Comparison of ENCODE assay signal across 8 mouse cellular contexts in the genomic region with DNA sequence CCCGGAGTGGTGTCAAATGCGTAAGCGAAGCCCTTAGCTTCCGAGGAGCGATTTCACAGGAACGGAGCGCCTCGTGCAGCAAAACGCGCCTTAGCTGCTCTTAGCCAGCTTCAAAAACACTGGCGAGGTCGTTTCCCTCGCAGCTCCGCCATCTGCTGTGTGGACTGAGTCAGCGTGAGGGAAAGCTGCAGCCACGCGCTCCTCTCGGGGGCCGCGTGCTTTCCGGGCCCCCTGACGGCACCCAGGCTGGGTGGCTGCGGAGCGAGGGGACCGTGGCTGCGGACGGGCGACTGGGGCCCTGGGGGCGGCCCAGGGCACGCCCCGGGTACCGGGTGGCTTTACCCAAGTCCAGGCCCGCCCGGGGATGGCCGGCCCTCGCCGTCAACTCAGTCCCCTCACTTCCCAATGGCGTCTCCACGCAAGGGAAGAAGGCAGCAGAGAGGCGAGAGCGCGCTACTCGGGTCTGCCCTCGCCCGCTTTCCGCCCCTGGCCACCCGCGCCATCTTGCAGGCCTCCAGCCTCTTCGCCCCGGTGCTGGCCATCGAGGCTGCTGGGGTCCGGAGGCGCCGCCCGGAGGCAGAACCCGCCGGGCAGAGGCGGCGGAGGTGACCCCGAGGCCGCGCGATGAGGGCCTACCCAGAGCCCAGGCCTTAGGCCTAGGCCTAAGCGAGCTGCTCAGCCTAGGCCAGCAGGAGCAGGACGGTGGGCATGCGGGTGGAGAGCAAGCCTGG. TPM values are rescaled to one million over a fixed set of nuclear protein-coding genes. Genes with fewer than 3 reads are reported as not detected.
A peak's percentile ranks its signal among the peaks of the same experiment; 100 is the strongest.
DNase-seq lines count a peak whose midpoint lies in the region; ATAC-seq and TF ChIP-seq lines count a peak whose summit lies in the region.

No protein-coding gene starts in this region.

- POLR2A ChIA-PET in Patski (lab: Charles Lee), result no interaction called here

- H3K4me3 ChIP-seq in heart, embryonic 10.5 days, result peak overlapping the region; percentile 59
- peak overlapping the region; percentile 35 for H3K4me3 ChIP-seq in embryonic facial prominence, embryonic 11.5 days (ENCODE audit: low read depth, low read length)
- peak overlapping the region; percentile 52 for H3K4me3 ChIP-seq in hindbrain, embryonic 16.5 days (ENCODE audit: low read length)
- H3K4me3 ChIP-seq in liver, postnatal 0 days (ENCODE audit: low read depth, low read length), result peak overlapping the region; percentile 39; the same call in 1 of the 2 replicates
- peak overlapping the region; percentile 35 for H3K4me3 ChIP-seq in stomach, embryonic 14.5 days (ENCODE audit: low read depth, low read length)

- in situ Hi-C loops in Patski (cut with MboI; ENCODE audit: low pct_unique_long_range_greater_than_20kb), result no loop called here

- peaks cover 81% of the 10 kb centered on the region for H3K27me3 ChIP-seq in heart, embryonic 10.5 days (ENCODE audit: insufficient read depth, poor library complexity, severe bottlenecking)
- peaks cover 17% of the 10 kb centered on the region for H3K27me3 ChIP-seq in Patski
- peaks cover 15% of the 10 kb centered on the region for H3K27me3 ChIP-seq in embryonic facial prominence, embryonic 11.5 days (ENCODE audit: control insufficient read depth, insufficient read depth, low read length)
- peaks cover 18% of the 10 kb centered on the region for H3K27me3 ChIP-seq in hindbrain, embryonic 16.5 days (replicated peaks; ENCODE audit: control insufficient read depth, insufficient read depth, low read length)
- H3K27me3 ChIP-seq in liver, postnatal 0 days (ENCODE audit: insufficient read depth, low read length), result peaks cover 73% of the 10 kb centered on the region
- H3K27me3 ChIP-seq in stomach, embryonic 14.5 days (ENCODE audit: control insufficient read depth, insufficient read depth, low read length), result peaks cover 35% of the 10 kb centered on the region

- DNase-seq in heart, embryonic 10.5 days (ENCODE audit: low spot score), result peak; percentile 78
- DNase-seq in heart, postnatal 4 days, result no peak
- DNase-seq in Patski (ENCODE audit: low read depth, low spot score), result no peak
- DNase-seq in embryonic facial prominence, embryonic 11.5 days (ENCODE audit: low spot score), result peak; percentile 71
- peak; percentile 19 for DNase-seq in liver, postnatal 0 days
- DNase-seq in thymus, postnatal 10 days (ENCODE audit: low spot score in 2 of 2), result no peak

- no peaks in the 10 kb centered on the region for H3K9me3 ChIP-seq in heart, embryonic 10.5 days
- H3K9me3 ChIP-seq in embryonic facial prominence, embryonic 11.5 days (replicated peaks; ENCODE audit: control insufficient read depth, low read length), result no peaks in the 10 kb centered on the region
- no peaks in the 10 kb centered on the region for H3K9me3 ChIP-seq in hindbrain, embryonic 16.5 days (ENCODE audit: control insufficient read depth, low read length)
- no peaks in the 10 kb centered on the region for H3K9me3 ChIP-seq in liver, postnatal 0 days (ENCODE audit: low read length)
- no peaks in the 10 kb centered on the region for H3K9me3 ChIP-seq in stomach, embryonic 14.5 days (ENCODE audit: control insufficient read depth, low read depth, low read length)

- H3K27ac ChIP-seq in heart, embryonic 10.5 days, result peak overlapping the region; percentile 82
- H3K27ac ChIP-seq in embryonic facial prominence, embryonic 11.5 days (replicated peaks; ENCODE audit: low read depth, low read length), result no peak overlapping the region; the same call in 1 of the 2 replicates
- H3K27ac ChIP-seq in hindbrain, embryonic 16.5 days (ENCODE audit: low read depth, low read length), result peak overlapping the region; percentile 83
- no peak overlapping the region for H3K27ac ChIP-seq in liver, postnatal 0 days (ENCODE audit: low read depth)
- H3K27ac ChIP-seq in stomach, embryonic 14.5 days (ENCODE audit: low read length), result no peak overlapping the region

- no peak for TF ChIP-seq EP300 in liver, postnatal 0 days (IDR thresholded peaks at IDR 0.05; ENCODE audit: low read depth)

- TF ChIP-seq CTCF in Patski (IDR thresholded peaks at IDR 0.05), result no peak
- no peak for TF ChIP-seq CTCF in liver, postnatal 0 days (IDR thresholded peaks at IDR 0.05; ENCODE audit: low read depth)

- ATAC-seq in Patski, result peak; percentile 31
- ATAC-seq in embryonic facial prominence, embryonic 11.5 days (replicated peaks; ENCODE audit: insufficient number of reproducible peaks, low FRiP score, low TSS enrichment, low read depth), result peak; percentile 66
- ATAC-seq in hindbrain, embryonic 16.5 days, result peak; percentile 76
- peak; percentile 30; the same call in 1 of the 2 replicates for ATAC-seq in liver, postnatal 0 days
- ATAC-seq in stomach, embryonic 14.5 days (ENCODE audit: insufficient number of reproducible peaks, insufficient read depth, low FRiP score, low read depth), result peak; percentile 46; the same call in 1 of the 2 replicates

- 6% methylated on average over 63 of the region's 66 CpGs for WGBS in heart, embryonic 10.5 days
- 5% methylated on average over 57 of the region's 66 CpGs for WGBS in embryonic facial prominence, embryonic 11.5 days
- WGBS in hindbrain, embryonic 16.5 days, result 5% methylated on average over 66 of the region's 66 CpGs
- WGBS in liver, postnatal 0 days (ENCODE audit: insufficient replicate concordance), result 23% methylated on average over 59 of the region's 66 CpGs
- 9% methylated on average over 63 of the region's 66 CpGs for WGBS in stomach, embryonic 14.5 days

- no peaks in the 10 kb centered on the region for H3K36me3 ChIP-seq in heart, embryonic 10.5 days
- H3K36me3 ChIP-seq in embryonic facial prominence, embryonic 11.5 days (replicated peaks; ENCODE audit: control insufficient read depth, insufficient read depth, low read depth, low read length), result no peaks in the 10 kb centered on the region
- no peaks in the 10 kb centered on the region for H3K36me3 ChIP-seq in hindbrain, embryonic 16.5 days (ENCODE audit: control insufficient read depth, insufficient read depth, low read length)
- no peaks in the 10 kb centered on the region for H3K36me3 ChIP-seq in liver, postnatal 0 days (replicated peaks; ENCODE audit: insufficient read depth, low read length)
- no peaks in the 10 kb centered on the region for H3K36me3 ChIP-seq in stomach, embryonic 14.5 days (ENCODE audit: control insufficient read depth, insufficient read depth, low read length)

- H3K4me2 ChIP-seq in embryonic facial prominence, embryonic 11.5 days (ENCODE audit: low read depth, low read length), result peak overlapping the region; percentile 81
- H3K4me2 ChIP-seq in hindbrain, embryonic 16.5 days (ENCODE audit: low read length), result peak overlapping the region; percentile 95
- peak overlapping the region; percentile 65 for H3K4me2 ChIP-seq in liver, postnatal 0 days (ENCODE audit: low read depth, low read length)
- H3K4me2 ChIP-seq in stomach, embryonic 14.5 days (replicated peaks; ENCODE audit: low read depth, low read length), result peak overlapping the region; percentile 91

- peaks cover 22% of the 10 kb centered on the region for H3K4me1 ChIP-seq in heart, embryonic 10.5 days
- peaks cover 2% of the 10 kb centered on the region; the same call in 1 of the 2 replicates for H3K4me1 ChIP-seq in embryonic facial prominence, embryonic 11.5 days (ENCODE audit: control insufficient read depth, insufficient read depth, low read length)
- H3K4me1 ChIP-seq in hindbrain, embryonic 16.5 days (ENCODE audit: control insufficient read depth, insufficient read depth, low read depth, low read length), result peaks cover 14% of the 10 kb centered on the region
- peaks cover 19% of the 10 kb centered on the region for H3K4me1 ChIP-seq in liver, postnatal 0 days (ENCODE audit: insufficient read depth)
- 0 out of 2 replicates have a peak, but pooled peaks cover 8% of the 10 kb centered on the region for H3K4me1 ChIP-seq in stomach, embryonic 14.5 days (ENCODE audit: control insufficient read depth, insufficient read depth, low read length)

- CTCF ChIA-PET in Patski (lab: Charles Lee), result no interaction called here

- peak overlapping the region; percentile 73 for H3K9ac ChIP-seq in embryonic facial prominence, embryonic 11.5 days (replicated peaks; ENCODE audit: low read length)
- peak overlapping the region; percentile 74 for H3K9ac ChIP-seq in hindbrain, embryonic 16.5 days (ENCODE audit: low read depth, low read length)
- no peak overlapping the region for H3K9ac ChIP-seq in liver, postnatal 0 days (replicated peaks)
- H3K9ac ChIP-seq in stomach, embryonic 14.5 days (replicated peaks; ENCODE audit: low read depth, low read length), result 0 out of 2 replicates have a peak overlapping the region, but pooled peaks have one; percentile 14

RNA-seq across cellular contexts. Expression of a gene that starts 13.0 kb away (rescaled TPM):
- 0.11 TPM in 1 of 2 replicates, not detected in the other for polyA plus RNA-seq in heart, embryonic 10.5 days (2016; fragmentation: Nextera tagmentation; extraction: Ambion mirVana)
- not detected for total RNA-seq in heart, postnatal 4 days (2021)
- polyA plus RNA-seq in Patski (2021), result 0.01 TPM
- polyA plus RNA-seq in embryonic facial prominence, embryonic 11.5 days (2014; fragmentation: Nextera tagmentation; extraction: Ambion mirVana), result 0.57 and 0.65 TPM in 2 replicates
- polyA plus RNA-seq in hindbrain, embryonic 16.5 days (2015; fragmentation: Nextera tagmentation; extraction: Ambion mirVana), result 0.45 and 1.4 TPM in 2 replicates
- polyA plus RNA-seq in liver, postnatal 0 days (2015; fragmentation: Nextera tagmentation; extraction: Ambion mirVana), result not detected in 2 replicates
- 0.15 TPM in 1 of 2 replicates, not detected in the other for polyA plus RNA-seq in stomach, embryonic 14.5 days (2014; fragmentation: Nextera tagmentation; extraction: Ambion mirVana)

Comparison
In these comparisons a context has a peak if more than half of its experiments do, and no peak if none do; other contexts are left out.
1. DNase-seq: peak in heart, embryonic 10.5 days (single experiment), embryonic facial prominence, embryonic 11.5 days (single experiment) and liver, postnatal 0 days (single experiment); none in heart, postnatal 4 days (single experiment), Patski (single experiment) and thymus, postnatal 10 days (0 of 2).
2. H3K27ac ChIP-seq: peak in heart, embryonic 10.5 days (single experiment) and hindbrain, embryonic 16.5 days (single experiment); none in embryonic facial prominence, embryonic 11.5 days (single experiment), liver, postnatal 0 days (single experiment) and stomach, embryonic 14.5 days (single experiment).
3. Peak in every context shown above with its lines, with median percentiles within 50 percentile points of each other: H3K4me3 ChIP-seq, ATAC-seq and H3K4me2 ChIP-seq.